In genomic region chr1:132371298-132372081, GRCm38 (mm10) we compare ENCODE assay signal across 8 mouse cellular contexts. TPM values are rescaled to one million over a fixed set of nuclear protein-coding genes. Genes with fewer than 3 reads are reported as not detected.
DNase-seq lines count a peak whose midpoint lies in the region; ATAC-seq and TF ChIP-seq lines count a peak whose summit lies in the region.

No protein-coding gene starts in this region.

- ATAC-seq in hindbrain, embryonic 16.5 days, result no peak
- no peak for ATAC-seq in kidney, postnatal 0 days (replicated peaks; ENCODE audit: low FRiP score, low read depth)
- ATAC-seq in midbrain, postnatal 0 days (ENCODE audit: low FRiP score), result no peak

- peak overlapping the region; percentile 78 for H3K27ac ChIP-seq in hindbrain, embryonic 10.5 days
- H3K27ac ChIP-seq in hindbrain, embryonic 16.5 days (ENCODE audit: low read depth, low read length), result no peak overlapping the region
- peak overlapping the region; percentile 31 for H3K27ac ChIP-seq in embryonic facial prominence, embryonic 10.5 days (replicated peaks)
- H3K27ac ChIP-seq in kidney, postnatal 0 days, result peak overlapping the region; percentile 19; the same call in 1 of the 2 replicates
- peak overlapping the region; percentile 26; the same call in 1 of the 2 replicates for H3K27ac ChIP-seq in midbrain, postnatal 0 days (ENCODE audit: low read depth, low read length)

- WGBS in hindbrain, embryonic 10.5 days, result 47% methylated on average over 8 of the region's 8 CpGs
- WGBS in hindbrain, embryonic 16.5 days, result 32% methylated on average over 8 of the region's 8 CpGs
- 46% methylated on average over 8 of the region's 8 CpGs for WGBS in embryonic facial prominence, embryonic 10.5 days
- WGBS in kidney, postnatal 0 days, result 50% methylated on average over 8 of the region's 8 CpGs
- 44% methylated on average over 8 of the region's 8 CpGs for WGBS in midbrain, postnatal 0 days

- H3K4me3 ChIP-seq in hindbrain, embryonic 10.5 days, result no peak overlapping the region
- H3K4me3 ChIP-seq in hindbrain, embryonic 16.5 days (ENCODE audit: low read length), result no peak overlapping the region
- H3K4me3 ChIP-seq in embryonic facial prominence, embryonic 10.5 days, result no peak overlapping the region
- H3K4me3 ChIP-seq in kidney, postnatal 0 days (replicated peaks; ENCODE audit: low read depth, low read length), result no peak overlapping the region
- no peak overlapping the region for H3K4me3 ChIP-seq in midbrain, postnatal 0 days (ENCODE audit: low read depth, low read length)

- peaks cover 78% of the 10 kb centered on the region for H3K4me1 ChIP-seq in hindbrain, embryonic 10.5 days (replicated peaks)
- H3K4me1 ChIP-seq in hindbrain, embryonic 16.5 days (ENCODE audit: control insufficient read depth, insufficient read depth, low read depth, low read length), result peaks cover 50% of the 10 kb centered on the region
- peaks cover 72% of the 10 kb centered on the region for H3K4me1 ChIP-seq in embryonic facial prominence, embryonic 10.5 days
- H3K4me1 ChIP-seq in kidney, postnatal 0 days (replicated peaks; ENCODE audit: insufficient read depth, low read length), result peaks cover 24% of the 10 kb centered on the region
- H3K4me1 ChIP-seq in midbrain, postnatal 0 days (ENCODE audit: insufficient read depth, low read length), result 0 out of 2 replicates have a peak, but pooled peaks cover 16% of the 10 kb centered on the region

- no peak overlapping the region for H3K9ac ChIP-seq in hindbrain, embryonic 16.5 days (ENCODE audit: low read depth, low read length)
- no peak overlapping the region for H3K9ac ChIP-seq in kidney, postnatal 0 days (ENCODE audit: low read depth, low read length)
- no peak overlapping the region; the same call in 1 of the 2 replicates for H3K9ac ChIP-seq in midbrain, postnatal 0 days (replicated peaks; ENCODE audit: low read length, poor library complexity, severe bottlenecking)

- no peaks in the 10 kb centered on the region for H3K27me3 ChIP-seq in hindbrain, embryonic 10.5 days (ENCODE audit: insufficient read depth, poor library complexity, severe bottlenecking)
- no peaks in the 10 kb centered on the region for H3K27me3 ChIP-seq in hindbrain, embryonic 16.5 days (replicated peaks; ENCODE audit: control insufficient read depth, insufficient read depth, low read length)
- H3K27me3 ChIP-seq in embryonic facial prominence, embryonic 10.5 days (replicated peaks; ENCODE audit: low read depth, poor library complexity, severe bottlenecking), result no peaks in the 10 kb centered on the region
- no peaks in the 10 kb centered on the region for H3K27me3 ChIP-seq in kidney, postnatal 0 days (ENCODE audit: insufficient read depth, low read length)
- no peaks in the 10 kb centered on the region for H3K27me3 ChIP-seq in midbrain, postnatal 0 days (ENCODE audit: insufficient read depth, low read length)

- H3K36me3 ChIP-seq in hindbrain, embryonic 10.5 days, result peaks cover 77% of the 10 kb centered on the region
- no peaks in the 10 kb centered on the region for H3K36me3 ChIP-seq in hindbrain, embryonic 16.5 days (ENCODE audit: control insufficient read depth, insufficient read depth, low read length)
- H3K36me3 ChIP-seq in embryonic facial prominence, embryonic 10.5 days (replicated peaks), result peaks cover 68% of the 10 kb centered on the region
- no peaks in the 10 kb centered on the region for H3K36me3 ChIP-seq in kidney, postnatal 0 days (ENCODE audit: insufficient read depth, low read length)
- H3K36me3 ChIP-seq in midbrain, postnatal 0 days (ENCODE audit: insufficient read depth, low read length), result peaks cover 7% of the 10 kb centered on the region

- DNase-seq in hindbrain, embryonic 10.5 days (ENCODE audit: low spot score), result no peak
- no peak for DNase-seq in embryonic facial prominence, embryonic 10.5 days (ENCODE audit: low spot score)
- no peak for DNase-seq in kidney, postnatal 0 days (ENCODE audit: low spot score)
- DNase-seq in midbrain, postnatal 0 days (ENCODE audit: low spot score), result no peak
- DNase-seq in embryo, embryonic 10.5 days (ENCODE audit: low spot score), result no peak
- DNase-seq in spleen, postnatal 14 days (ENCODE audit: low spot score in 2 of 2), result no peak
- no peak for DNase-seq in adrenal gland, postnatal 14 days

- no peak for TF ChIP-seq CTCF in kidney, postnatal 0 days (IDR thresholded peaks at IDR 0.05; ENCODE audit: low read depth)
- TF ChIP-seq CTCF in midbrain, postnatal 0 days (IDR thresholded peaks at IDR 0.05), result no peak

- no peak overlapping the region for H3K4me2 ChIP-seq in hindbrain, embryonic 16.5 days (ENCODE audit: low read length)
- H3K4me2 ChIP-seq in kidney, postnatal 0 days (ENCODE audit: low read length), result no peak overlapping the region
- no peak overlapping the region for H3K4me2 ChIP-seq in midbrain, postnatal 0 days (ENCODE audit: low read depth, low read length, poor library complexity, severe bottlenecking)

- H3K9me3 ChIP-seq in hindbrain, embryonic 10.5 days, result no peaks in the 10 kb centered on the region
- H3K9me3 ChIP-seq in hindbrain, embryonic 16.5 days (ENCODE audit: control insufficient read depth, low read length), result no peaks in the 10 kb centered on the region
- H3K9me3 ChIP-seq in embryonic facial prominence, embryonic 10.5 days, result no peaks in the 10 kb centered on the region
- no peaks in the 10 kb centered on the region for H3K9me3 ChIP-seq in kidney, postnatal 0 days (replicated peaks; ENCODE audit: low read length)
- no peaks in the 10 kb centered on the region for H3K9me3 ChIP-seq in midbrain, postnatal 0 days (ENCODE audit: low read length)

RNA-seq across cellular contexts. Expression of gene Tmcc2, which starts 19.6 kb away (rescaled TPM):
- 15.1 and 18.7 TPM in 2 replicates for polyA plus RNA-seq in hindbrain, embryonic 10.5 days (2016; fragmentation: Nextera tagmentation; extraction: Ambion mirVana)
- 26.6 and 35.5 TPM in 2 replicates for polyA plus RNA-seq in hindbrain, embryonic 16.5 days (2015; fragmentation: Nextera tagmentation; extraction: Ambion mirVana)
- polyA plus RNA-seq in embryonic facial prominence, embryonic 10.5 days (2016; fragmentation: Nextera tagmentation; extraction: Ambion mirVana), result 10.2 and 11.7 TPM in 2 replicates
- 4.3 and 4.5 TPM in 2 replicates for polyA plus RNA-seq in kidney, postnatal 0 days (2015; fragmentation: Nextera tagmentation; extraction: Ambion mirVana)
- 115 and 152 TPM in 2 replicates for total RNA-seq in midbrain, postnatal 0 days (2014; rRNA removed)
- polyA plus RNA-seq in midbrain, postnatal 0 days (2015; fragmentation: Nextera tagmentation; extraction: Ambion mirVana), result 35.4 and 36.3 TPM in 2 replicates
- total RNA-seq in adrenal gland, postnatal 14 days (2021), result 12.1 and 26.9 TPM in 2 replicates

RNA-seq across cellular contexts. Expression of gene Dstyk, which starts 45.9 kb away (rescaled TPM):
- 10.6 and 12.3 TPM in 2 replicates for polyA plus RNA-seq in hindbrain, embryonic 10.5 days (2016; fragmentation: Nextera tagmentation; extraction: Ambion mirVana)
- 7.9 and 9.7 TPM in 2 replicates for polyA plus RNA-seq in hindbrain, embryonic 16.5 days (2015; fragmentation: Nextera tagmentation; extraction: Ambion mirVana)
- 13.2 and 13.5 TPM in 2 replicates for polyA plus RNA-seq in embryonic facial prominence, embryonic 10.5 days (2016; fragmentation: Nextera tagmentation; extraction: Ambion mirVana)
- 12.5 and 13.9 TPM in 2 replicates for polyA plus RNA-seq in kidney, postnatal 0 days (2015; fragmentation: Nextera tagmentation; extraction: Ambion mirVana)
- 14.6 and 21.2 TPM in 2 replicates for total RNA-seq in midbrain, postnatal 0 days (2014; rRNA removed)
- polyA plus RNA-seq in midbrain, postnatal 0 days (2015; fragmentation: Nextera tagmentation; extraction: Ambion mirVana), result 5.4 and 5.6 TPM in 2 replicates
- 20.1 and 23.2 TPM in 2 replicates for total RNA-seq in adrenal gland, postnatal 14 days (2021)

RNA-seq across cellular contexts. Expression of gene Nuak2, which starts 55.6 kb away (rescaled TPM):
- 42.3 and 44.4 TPM in 2 replicates for polyA plus RNA-seq in hindbrain, embryonic 10.5 days (2016; fragmentation: Nextera tagmentation; extraction: Ambion mirVana)
- 11.1 and 12.8 TPM in 2 replicates for polyA plus RNA-seq in hindbrain, embryonic 16.5 days (2015; fragmentation: Nextera tagmentation; extraction: Ambion mirVana)
- 12.6 and 19.6 TPM in 2 replicates for polyA plus RNA-seq in embryonic facial prominence, embryonic 10.5 days (2016; fragmentation: Nextera tagmentation; extraction: Ambion mirVana)
- 8.7 and 9.6 TPM in 2 replicates for polyA plus RNA-seq in kidney, postnatal 0 days (2015; fragmentation: Nextera tagmentation; extraction: Ambion mirVana)
- total RNA-seq in midbrain, postnatal 0 days (2014; rRNA removed), result 7.0 and 7.1 TPM in 2 replicates
- polyA plus RNA-seq in midbrain, postnatal 0 days (2015; fragmentation: Nextera tagmentation; extraction: Ambion mirVana), result 9.9 TPM in 2 replicates
- total RNA-seq in adrenal gland, postnatal 14 days (2021), result 3.7 and 5.6 TPM in 2 replicates
